In genomic region chr2:76219540-76219939, GRCm38 (mm10) we compare ENCODE assay signal across 27 mouse cellular contexts.
DNase-seq lines count a peak whose midpoint lies in the region; ATAC-seq and TF ChIP-seq lines count a peak whose summit lies in the region.
"Had no signal": no experiment of that assay in that cellular context is flagged by ENCODE, and none has a peak within 500 bp of the region (broad histone marks: within the 10 kb centered on the region; RNA-seq: fewer than 3 reads in every experiment).

No protein-coding gene starts in this region.

- no peak overlapping the region for H3K27ac ChIP-seq in heart, adult 2 months
- H3K27ac ChIP-seq in hindbrain, embryonic 16.5 days (ENCODE audit: low read depth, low read length) = no peak overlapping the region
- H3K27ac ChIP-seq: embryonic facial prominence, embryonic 12.5 days; forebrain, embryonic 10.5 days; forebrain, embryonic 15.5 days; heart, embryonic 10.5 days; heart, embryonic 15.5 days; hindbrain, embryonic 13.5 days; layer of hippocampus, adult 2 months; limb, embryonic 13.5 days; lung, embryonic 15.5 days had no signal

- H3K36me3 ChIP-seq in heart, adult 2 months (ENCODE audit: control insufficient read depth, insufficient read depth, low read length) = no peaks in the 10 kb centered on the region
- H3K36me3 ChIP-seq in hindbrain, embryonic 16.5 days (ENCODE audit: control insufficient read depth, insufficient read depth, low read length) = no peaks in the 10 kb centered on the region
- H3K36me3 ChIP-seq: embryonic facial prominence, embryonic 12.5 days; forebrain, embryonic 10.5 days; forebrain, embryonic 15.5 days; heart, embryonic 10.5 days; heart, embryonic 15.5 days; hindbrain, embryonic 13.5 days; limb, embryonic 13.5 days; lung, embryonic 15.5 days had no signal

- H3K27me3 ChIP-seq in heart, adult 2 months (ENCODE audit: control insufficient read depth, insufficient read depth, low read length) = no peaks in the 10 kb centered on the region
- no peaks in the 10 kb centered on the region for H3K27me3 ChIP-seq in hindbrain, embryonic 16.5 days (replicated peaks; ENCODE audit: control insufficient read depth, insufficient read depth, low read length)
- H3K27me3 ChIP-seq: embryonic facial prominence, embryonic 12.5 days; forebrain, embryonic 15.5 days; heart, embryonic 15.5 days; hindbrain, embryonic 13.5 days; limb, embryonic 13.5 days; lung, embryonic 15.5 days had no signal

- TF ChIP-seq EP300 in heart, adult 2 months (IDR thresholded peaks at IDR 0.05; ENCODE audit: insufficient read depth, low read depth, low read length) = no peak

- H3K79me2 ChIP-seq in heart, adult 2 months (replicated peaks; ENCODE audit: control insufficient read depth, insufficient read depth, low read length) = no peaks in the 10 kb centered on the region

- peak; percentile 10 for DNase-seq in retina, postnatal 1 day
- no peak for DNase-seq in retina, embryonic 14.5 days (ENCODE audit: low spot score)
- peak; percentile 71 for DNase-seq in naive thymus-derived CD4-positive, alpha-beta T cell, adult 2 months (ENCODE audit: low read depth)
- DNase-seq in thymus, postnatal 36 days = peak; percentile 19 to 39
- no peak for DNase-seq in MN1 (ENCODE audit: low spot score)
- no peak for DNase-seq in heart, adult 2 months
- DNase-seq: adrenal gland, postnatal 10 days; cerebellum, adult 9-10 months; cerebellum, postnatal 36 days; embryo, embryonic 11 days; gastrocnemius, postnatal 36 days; kidney, adult 2 months; kidney, postnatal 36 days; lung, postnatal 36 days; midbrain, embryonic 14.5 days had no signal

- H3K9me3 ChIP-seq in hindbrain, embryonic 16.5 days (ENCODE audit: control insufficient read depth, low read length) = no peaks in the 10 kb centered on the region
- H3K9me3 ChIP-seq: embryonic facial prominence, embryonic 12.5 days; forebrain, embryonic 10.5 days; forebrain, embryonic 15.5 days; heart, embryonic 10.5 days; heart, embryonic 15.5 days; hindbrain, embryonic 13.5 days; limb, embryonic 13.5 days; lung, embryonic 15.5 days had no signal

- no peak for TF ChIP-seq CTCF in heart, adult 2 months (IDR thresholded peaks at IDR 0.05)

- ATAC-seq in common myeloid progenitor, adult 5-6 weeks (replicated peaks; ENCODE audit: low read depth, poor library complexity, severe bottlenecking) = peak; percentile 63
- ATAC-seq in hindbrain, embryonic 16.5 days = no peak

- H3K4me2 ChIP-seq in hindbrain, embryonic 16.5 days (ENCODE audit: low read length) = no peak overlapping the region
- H3K4me2 ChIP-seq: embryonic facial prominence, embryonic 12.5 days; forebrain, embryonic 15.5 days; heart, embryonic 15.5 days; hindbrain, embryonic 13.5 days; limb, embryonic 13.5 days; liver, embryonic 11.5 days; lung, embryonic 15.5 days had no signal

- 78% methylated on average over 6 of the region's 6 CpGs for WGBS in heart, adult 2 months
- WGBS in hindbrain, embryonic 16.5 days = 74% methylated on average over 6 of the region's 6 CpGs

- no peaks in the 10 kb centered on the region for H3K4me1 ChIP-seq in heart, adult 2 months (ENCODE audit: control insufficient read depth, insufficient read depth, low read length)
- H3K4me1 ChIP-seq in hindbrain, embryonic 16.5 days (ENCODE audit: control insufficient read depth, insufficient read depth, low read depth, low read length) = no peaks in the 10 kb centered on the region
- H3K4me1 ChIP-seq: embryonic facial prominence, embryonic 12.5 days; heart, embryonic 10.5 days; heart, embryonic 15.5 days; limb, embryonic 13.5 days; lung, embryonic 15.5 days had no signal

- no peak for TF ChIP-seq POLR2A in heart, adult 2 months (IDR thresholded peaks at IDR 0.05; ENCODE audit: insufficient read depth, low read depth, low read length)

- no peak overlapping the region for H3K4me3 ChIP-seq in heart, adult 2 months
- H3K4me3 ChIP-seq in hindbrain, embryonic 16.5 days (ENCODE audit: low read length) = no peak overlapping the region
- H3K4me3 ChIP-seq: embryonic facial prominence, embryonic 12.5 days; forebrain, embryonic 10.5 days; forebrain, embryonic 15.5 days; heart, embryonic 10.5 days; heart, embryonic 15.5 days; hindbrain, embryonic 13.5 days; layer of hippocampus, adult 2 months; limb, embryonic 13.5 days; lung, embryonic 15.5 days had no signal

- intact Hi-C loops in heart, adult 2 months (cut with DNase I) = no loop called here

- H3K9ac ChIP-seq in heart, adult 2 months (ENCODE audit: low read depth, low read length) = no peak overlapping the region
- no peak overlapping the region for H3K9ac ChIP-seq in hindbrain, embryonic 16.5 days (ENCODE audit: low read depth, low read length)
- H3K9ac ChIP-seq: embryonic facial prominence, embryonic 12.5 days; forebrain, embryonic 15.5 days; heart, embryonic 15.5 days; hindbrain, embryonic 13.5 days; limb, embryonic 13.5 days; lung, embryonic 15.5 days had no signal

Comparison
In these comparisons a context has a peak if more than half of its experiments do, and no peak if none do; other contexts are left out.
1. DNase-seq: peak in retina, postnatal 1 day (single experiment), naive thymus-derived CD4-positive, alpha-beta T cell, adult 2 months (single experiment) and thymus, postnatal 36 days (2 of 2); none in retina, embryonic 14.5 days (single experiment), MN1 (single experiment) and heart, adult 2 months (0 of 2).